In the genomic region with DNA sequence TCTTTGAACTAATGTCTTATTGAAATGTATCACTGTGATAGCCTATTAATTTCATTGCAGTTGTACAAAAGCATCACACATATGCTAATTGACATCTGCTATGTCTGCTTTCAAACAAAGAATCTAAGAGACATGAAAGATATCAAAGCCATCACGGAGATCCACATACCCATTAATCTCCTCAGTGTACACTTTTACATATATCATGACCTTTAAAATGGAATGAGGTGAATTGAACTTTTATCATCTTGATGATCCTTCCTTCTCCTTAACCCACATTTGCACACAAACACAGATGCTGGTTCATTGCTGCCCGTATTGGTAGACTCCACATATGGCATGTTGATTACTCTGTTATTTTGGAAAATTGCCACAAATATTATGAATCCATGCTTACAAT, we compare ENCODE assay signal across 14 mouse cellular contexts.
"Had no signal": no experiment of that assay in that cellular context is flagged by ENCODE, and none has a peak within 500 bp of the region (broad histone marks: within the 10 kb centered on the region; RNA-seq: fewer than 3 reads in every experiment).

No protein-coding gene starts in this region.

- DNase-seq: lung, adult 18-20 months; lung, embryonic 14.5 days; lung, postnatal 10 days; lung, postnatal 4 days; midbrain, embryonic 14.5 days; right cerebral cortex, postnatal 14 days; thymus, adult 2 months; thymus, postnatal 25 days; thymus, postnatal 4 days had no signal

- H3K9ac ChIP-seq: lung, embryonic 14.5 days; midbrain, embryonic 12.5 days; neural tube, embryonic 12.5 days; stomach, embryonic 15.5 days had no signal

- H3K4me3 ChIP-seq: midbrain, embryonic 10.5 days; midbrain, embryonic 12.5 days; neural tube, embryonic 12.5 days; stomach, embryonic 15.5 days had no signal

- H3K4me2 ChIP-seq: lung, embryonic 14.5 days; midbrain, embryonic 12.5 days; neural tube, embryonic 12.5 days; stomach, embryonic 15.5 days had no signal

- H3K36me3 ChIP-seq: midbrain, embryonic 10.5 days; midbrain, embryonic 12.5 days; neural tube, embryonic 12.5 days; stomach, embryonic 15.5 days had no signal

- H3K4me1 ChIP-seq: midbrain, embryonic 12.5 days; neural tube, embryonic 12.5 days; stomach, embryonic 15.5 days had no signal

- H3K27me3 ChIP-seq: midbrain, embryonic 12.5 days; neural tube, embryonic 12.5 days; stomach, embryonic 15.5 days had no signal

- H3K27ac ChIP-seq: midbrain, embryonic 10.5 days; midbrain, embryonic 12.5 days; neural tube, embryonic 12.5 days; stomach, embryonic 15.5 days; stomach, postnatal 0 days had no signal

- H3K9me3 ChIP-seq: midbrain, embryonic 12.5 days; neural tube, embryonic 12.5 days; stomach, embryonic 15.5 days had no signal
